In genomic region chr17:24894995-24895547, GRCm38 (mm10) we compare ENCODE assay signal across 8 mouse cellular contexts. TPM values are rescaled to one million over a fixed set of nuclear protein-coding genes. Genes with fewer than 3 reads are reported as not detected.
DNase-seq lines count a peak whose midpoint lies in the region; ATAC-seq and TF ChIP-seq lines count a peak whose summit lies in the region.

TSS of gene Eme2 (minus strand) at chr17:24895087.
TSS of gene Mrps34 (plus strand) at chr17:24895116.

- peaks cover 46% of the 10 kb centered on the region for H3K4me1 ChIP-seq in forebrain, embryonic 13.5 days
- peaks cover 20% of the 10 kb centered on the region; the same call in 1 of the 2 replicates for H3K4me1 ChIP-seq in heart, postnatal 0 days (ENCODE audit: control insufficient read depth, insufficient read depth)
- H3K4me1 ChIP-seq in liver, postnatal 0 days (ENCODE audit: insufficient read depth): peaks cover 23% of the 10 kb centered on the region
- H3K4me1 ChIP-seq in neural tube, embryonic 13.5 days (replicated peaks): peaks cover 52% of the 10 kb centered on the region
- H3K4me1 ChIP-seq in testis, adult 2 months (ENCODE audit: control insufficient read depth, insufficient read depth, low read length): peaks cover 20% of the 10 kb centered on the region

- ATAC-seq in forebrain, embryonic 13.5 days: peak; percentile 61
- peak; percentile 48 for ATAC-seq in heart, postnatal 0 days (ENCODE audit: insufficient read depth, low read depth)
- ATAC-seq in liver, postnatal 0 days: peak; percentile 75
- peak; percentile 36; the same call in 1 of the 2 replicates for ATAC-seq in neural tube, embryonic 13.5 days (ENCODE audit: low read depth)

- H3K27me3 ChIP-seq in forebrain, embryonic 13.5 days: no peaks in the 10 kb centered on the region
- H3K27me3 ChIP-seq in heart, postnatal 0 days (ENCODE audit: control insufficient read depth, insufficient read depth, low read length): no peaks in the 10 kb centered on the region
- no peaks in the 10 kb centered on the region for H3K27me3 ChIP-seq in liver, postnatal 0 days (ENCODE audit: insufficient read depth, low read length)
- H3K27me3 ChIP-seq in neural tube, embryonic 13.5 days: no peaks in the 10 kb centered on the region
- no peaks in the 10 kb centered on the region for H3K27me3 ChIP-seq in testis, adult 2 months (ENCODE audit: control insufficient read depth, insufficient read depth, low read length)

- peak; percentile 58 for TF ChIP-seq POLR2A in testis, adult 2 months (IDR thresholded peaks at IDR 0.05; ENCODE audit: control insufficient read depth, low read depth, low read length)

- H3K4me2 ChIP-seq in forebrain, embryonic 13.5 days: peak within 1 kb of the TSS; percentile 99
- H3K4me2 ChIP-seq in heart, postnatal 0 days (ENCODE audit: low read depth, low read length): peak within 1 kb of the TSS; percentile 97
- peak within 1 kb of the TSS; percentile 87 for H3K4me2 ChIP-seq in liver, postnatal 0 days (ENCODE audit: low read depth, low read length)
- H3K4me2 ChIP-seq in neural tube, embryonic 13.5 days: peak within 1 kb of the TSS; percentile 100

- no peak for TF ChIP-seq CTCF in heart, postnatal 0 days (IDR thresholded peaks at IDR 0.05; ENCODE audit: low read depth)
- no peak for TF ChIP-seq CTCF in liver, postnatal 0 days (IDR thresholded peaks at IDR 0.05; ENCODE audit: low read depth)
- no peak for TF ChIP-seq CTCF in testis, adult 2 months (IDR thresholded peaks at IDR 0.05; ENCODE audit: control insufficient read depth, insufficient read depth, insufficient replicate concordance, low read depth, low read length)

- H3K9me3 ChIP-seq in forebrain, embryonic 13.5 days (replicated peaks): no peaks in the 10 kb centered on the region
- no peaks in the 10 kb centered on the region for H3K9me3 ChIP-seq in heart, postnatal 0 days (replicated peaks; ENCODE audit: control insufficient read depth, low read length)
- no peaks in the 10 kb centered on the region for H3K9me3 ChIP-seq in liver, postnatal 0 days (ENCODE audit: low read length)
- H3K9me3 ChIP-seq in neural tube, embryonic 13.5 days: no peaks in the 10 kb centered on the region

- peak within 1 kb of the TSS; percentile 92 for H3K9ac ChIP-seq in forebrain, embryonic 13.5 days
- peak within 1 kb of the TSS; percentile 90 for H3K9ac ChIP-seq in heart, postnatal 0 days (replicated peaks; ENCODE audit: low read depth, low read length)
- H3K9ac ChIP-seq in liver, postnatal 0 days (replicated peaks): peak within 1 kb of the TSS; percentile 89
- H3K9ac ChIP-seq in neural tube, embryonic 13.5 days: peak within 1 kb of the TSS; percentile 95

- TF ChIP-seq EP300 in heart, postnatal 0 days (IDR thresholded peaks at IDR 0.05; ENCODE audit: low read depth): no peak
- no peak for TF ChIP-seq EP300 in liver, postnatal 0 days (IDR thresholded peaks at IDR 0.05; ENCODE audit: low read depth)

- under 1% methylated on average over 62 of the region's 62 CpGs for WGBS in forebrain, embryonic 13.5 days
- 0% methylated on average over 62 of the region's 62 CpGs for WGBS in heart, postnatal 0 days
- WGBS in liver, postnatal 0 days (ENCODE audit: insufficient replicate concordance): under 1% methylated on average over 61 of the region's 62 CpGs
- under 1% methylated on average over 62 of the region's 62 CpGs for WGBS in neural tube, embryonic 13.5 days

- peaks cover 68% of the 10 kb centered on the region for H3K36me3 ChIP-seq in forebrain, embryonic 13.5 days (ENCODE audit: poor library complexity, severe bottlenecking)
- peaks cover 58% of the 10 kb centered on the region for H3K36me3 ChIP-seq in heart, postnatal 0 days (replicated peaks; ENCODE audit: control insufficient read depth, insufficient read depth, low read length)
- peaks cover 60% of the 10 kb centered on the region for H3K36me3 ChIP-seq in liver, postnatal 0 days (replicated peaks; ENCODE audit: insufficient read depth, low read length)
- peaks cover 67% of the 10 kb centered on the region for H3K36me3 ChIP-seq in neural tube, embryonic 13.5 days
- peaks cover 2% of the 10 kb centered on the region; the same call in 1 of the 2 replicates for H3K36me3 ChIP-seq in testis, adult 2 months (ENCODE audit: control insufficient read depth, insufficient read depth, low read length)

- peak within 1 kb of the TSS; percentile 92 for H3K4me3 ChIP-seq in forebrain, embryonic 13.5 days
- peak within 1 kb of the TSS; percentile 71 for H3K4me3 ChIP-seq in heart, postnatal 0 days (ENCODE audit: low read depth, low read length)
- peak within 1 kb of the TSS; percentile 86 for H3K4me3 ChIP-seq in liver, postnatal 0 days (ENCODE audit: low read depth, low read length)
- peak within 1 kb of the TSS; percentile 85 for H3K4me3 ChIP-seq in neural tube, embryonic 13.5 days
- H3K4me3 ChIP-seq in testis, adult 2 months (ENCODE audit: control insufficient read depth, low read depth, low read length): peak within 1 kb of the TSS; percentile 91

- H3K27ac ChIP-seq in forebrain, embryonic 13.5 days: peak within 1 kb of the TSS; percentile 84
- H3K27ac ChIP-seq in heart, postnatal 0 days (ENCODE audit: low read depth): peak within 1 kb of the TSS; percentile 83
- peak within 1 kb of the TSS; percentile 76 for H3K27ac ChIP-seq in liver, postnatal 0 days (ENCODE audit: low read depth)
- H3K27ac ChIP-seq in neural tube, embryonic 13.5 days (replicated peaks): peak within 1 kb of the TSS; percentile 88
- H3K27ac ChIP-seq in testis, adult 2 months (ENCODE audit: control insufficient read depth, insufficient read depth, low read depth, low read length): peak within 1 kb of the TSS; percentile 41

- DNase-seq in ES-CJ7 (ENCODE audit: low read depth, low spot score): peak; percentile 90
- DNase-seq in c-Kit-positive CD71-positive TER-119-positive erythroid progenitor cells, embryonic 14.5 days (ENCODE audit: low spot score): peak; percentile 78
- peak; percentile 84 for DNase-seq in heart, postnatal 0 days (ENCODE audit: low spot score)
- peak; percentile 88 to 90 for DNase-seq in kidney, postnatal 36 days
- peak; percentile 89 for DNase-seq in liver, postnatal 0 days

RNA-seq across cellular contexts. Expression of gene Eme2, which starts in this region (rescaled TPM):
- polyA plus RNA-seq in forebrain, embryonic 13.5 days (2015; fragmentation: Nextera tagmentation; extraction: Ambion mirVana): 31.3 and 36.5 TPM in 2 replicates
- total RNA-seq in heart, postnatal 0 days (2014; rRNA removed; ENCODE audit: low replicate concordance): 23.6 and 28.2 TPM in 2 replicates
- 14.8 and 15.5 TPM in 2 replicates for polyA plus RNA-seq in heart, postnatal 0 days (2015; fragmentation: Nextera tagmentation; extraction: Ambion mirVana)
- 11.3 and 11.9 TPM in 2 replicates for polyA plus RNA-seq in liver, postnatal 0 days (2015; fragmentation: Nextera tagmentation; extraction: Ambion mirVana)
- 32.7 and 36.3 TPM in 2 replicates for polyA plus RNA-seq in neural tube, embryonic 13.5 days (2015; fragmentation: Nextera tagmentation; extraction: Ambion mirVana)
- 28.0 and 31.2 TPM in 2 replicates for polyA plus RNA-seq in testis, adult 2 months (2012; rRNA removed)

RNA-seq across cellular contexts. Expression of gene Mrps34, which starts in this region (rescaled TPM):
- polyA plus RNA-seq in forebrain, embryonic 13.5 days (2015; fragmentation: Nextera tagmentation; extraction: Ambion mirVana): 81.4 and 85.4 TPM in 2 replicates
- 64.0 and 76.7 TPM in 2 replicates for total RNA-seq in heart, postnatal 0 days (2014; rRNA removed; ENCODE audit: low replicate concordance)
- polyA plus RNA-seq in heart, postnatal 0 days (2015; fragmentation: Nextera tagmentation; extraction: Ambion mirVana): 135 and 147 TPM in 2 replicates
- 99.6 and 101 TPM in 2 replicates for polyA plus RNA-seq in liver, postnatal 0 days (2015; fragmentation: Nextera tagmentation; extraction: Ambion mirVana)
- polyA plus RNA-seq in neural tube, embryonic 13.5 days (2015; fragmentation: Nextera tagmentation; extraction: Ambion mirVana): 71.1 and 85.7 TPM in 2 replicates
- 45.9 and 56.7 TPM in 2 replicates for polyA plus RNA-seq in testis, adult 2 months (2012; rRNA removed)

Comparison
In these comparisons a context has a peak if more than half of its experiments do, and no peak if none do; other contexts are left out.
1. Peak in every context shown above with its lines: DNase-seq, ATAC-seq, H3K4me3 ChIP-seq and H3K27ac ChIP-seq.